Mouse (Mus musculus) thymus, adult 2 months (tissue): ENCODE data around the gene Cdc42bpa. TPM values are rescaled to one million over a fixed set of nuclear protein-coding genes. Genes with fewer than 3 reads are reported as not detected.

Source experiments
- DNase-seq: peaks from one replicate; pipeline ENCODE4 v3.0.0; 2021
- H3K27ac ChIP-seq: fragments of 200-500 bp; 2 replicates; pipeline ENCODE4 v1.5.1; 2012; ENCODE audit warnings: low read length, control low read depth; ENCODE audit not compliant: control insufficient read depth, insufficient read depth
- H3K27me3 ChIP-seq: fragments of 200-500 bp; 2 replicates; pipeline ENCODE4 v1.6.1; 2012; ENCODE audit warnings: mild to moderate bottlenecking, low read length, moderate library complexity, mixed read lengths; ENCODE audit not compliant: control insufficient read depth, insufficient read depth
- H3K36me3 ChIP-seq: fragments of 200-500 bp; 2 replicates; pipeline ENCODE4 v1.6.1; 2012; ENCODE audit warnings: mild to moderate bottlenecking, low read length, moderate library complexity; ENCODE audit not compliant: control insufficient read depth, insufficient read depth
- H3K4me1 ChIP-seq: fragments of 200-500 bp; replicated peaks from 2 replicates; pipeline ENCODE4 v1.6.1; 2012; ENCODE audit warnings: low read length; ENCODE audit not compliant: control insufficient read depth, insufficient read depth
- H3K4me3 ChIP-seq: fragments of 200-500 bp; 2 replicates; pipeline ENCODE4 v1.5.1; 2012; ENCODE audit warnings: mild to moderate bottlenecking, low read length, control low read depth, moderate library complexity; ENCODE audit not compliant: control insufficient read depth, insufficient read depth
- CTCF ChIP-seq: fragments of 200-500 bp; IDR thresholded peaks from 2 replicates; pipeline ENCODE4 v1.5.1; 2012; ENCODE audit warnings: mild to moderate bottlenecking, control low read depth, low read length, moderate library complexity, borderline replicate concordance; ENCODE audit not compliant: control insufficient read depth, poor library complexity, insufficient read depth; ENCODE audit errors: extremely low read depth
- POLR2A ChIP-seq: fragments of 200-500 bp; IDR thresholded peaks from 2 replicates; pipeline ENCODE4 v1.6.1; 2012; ENCODE audit warnings: mild to moderate bottlenecking, low read length, control low read depth, moderate library complexity; ENCODE audit not compliant: control insufficient read depth, poor library complexity, insufficient read depth; ENCODE audit errors: extremely low read depth
- WGBS: fragments of 180-500 bp; shearing (Covaris S2); methylation state at CpG from one replicate; pipeline ENCODE4 v1.1.7; 2018; 5-methylcytosine and 5-hydroxymethylcytosine counted together
- polyA plus RNA-seq: library from polyadenylated mRNA; depleted of rRNA; stranded (reverse); fragments of >200 nt; gene quantifications from 2 replicates; pipeline ENCODE4 v1.2.3, GENCODE M21; 2012; rRNA removed

The Cdc42bpa gene
- polyA plus RNA-seq, 1 experiment = 3.9 TPM

DNA sequence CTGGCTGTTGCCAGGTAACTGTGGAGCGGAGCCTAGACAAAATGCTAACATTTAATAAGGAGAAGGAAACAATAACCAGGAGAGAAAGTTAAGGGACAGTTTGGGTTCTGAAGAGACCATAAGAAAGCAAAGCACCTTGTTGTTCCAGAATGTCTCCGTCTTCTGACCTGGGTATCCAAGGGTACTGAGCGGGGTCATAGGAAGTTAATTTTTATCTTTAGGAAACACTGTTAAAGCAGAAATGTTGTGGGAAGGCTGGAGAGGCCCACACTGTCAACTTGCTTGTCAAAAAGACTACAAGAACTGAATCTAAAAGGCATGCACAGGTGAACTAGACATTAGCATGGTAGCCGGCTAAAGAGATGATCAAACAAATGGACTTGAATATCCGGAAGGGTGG lies 252.6 kb downstream of the Cdc42bpa start:
- TF ChIP-seq CTCF = no peak
- TF ChIP-seq POLR2A = no peak
- no peak for DNase-seq
- no peaks in the 10 kb centered on the region for H3K27me3 ChIP-seq
- no peak overlapping the region for H3K4me3 ChIP-seq
- no peaks in the 10 kb centered on the region for H3K4me1 ChIP-seq
- no peak overlapping the region for H3K27ac ChIP-seq
- WGBS = 91% methylated on average over 5 of the region's 5 CpGs
- H3K36me3 ChIP-seq = no peaks in the 10 kb centered on the region

DNA sequence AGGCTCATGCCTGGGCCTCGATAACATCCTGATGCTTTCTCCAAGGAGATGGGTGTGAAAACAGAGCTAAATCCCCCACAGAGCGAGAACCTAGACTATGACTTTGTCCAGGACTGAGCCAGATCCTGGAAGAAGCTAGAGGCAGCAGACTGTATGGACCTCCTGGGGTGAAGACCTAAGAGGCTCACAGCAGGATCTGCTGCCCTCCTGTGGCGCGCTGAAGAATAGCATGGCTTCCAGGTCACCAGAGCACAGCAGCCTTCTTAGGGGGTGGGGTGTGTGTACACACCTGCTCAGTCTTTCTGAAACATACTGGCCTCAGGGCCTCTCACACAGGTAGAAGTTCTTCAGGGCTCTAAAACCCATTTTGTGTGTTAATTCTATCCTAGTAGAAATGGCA lies 254.8 kb downstream of the Cdc42bpa start:
- Histone ChIP-seq H3K27me3 (no peaks in the 10 kb centered on the region), H3K36me3 (no peaks in the 10 kb centered on the region), H3K27ac (no peak overlapping the region), H3K4me1 (no peaks in the 10 kb centered on the region), H3K4me3 (no peak overlapping the region)
- TF ChIP-seq CTCF = peak; percentile 96
- TF ChIP-seq POLR2A = no peak
- WGBS = 25% methylated on average over 4 of the region's 4 CpGs
- DNase-seq = peak; percentile 71

Other genes with a start within 250 kb of the Cdc42bpa start
- gene Kif28, start 215.2 kb upstream of the Cdc42bpa start, polyA plus RNA-seq = 0.03 TPM in 1 of 2 replicates, not detected in the other
- not detected in 2 replicates for gene Gm10518, start 157.1 kb upstream of the Cdc42bpa start, polyA plus RNA-seq
- 10.6 and 10.7 TPM in 2 replicates for gene Ahctf1, start 156.8 kb upstream of the Cdc42bpa start, polyA plus RNA-seq
- 33.4 and 51.0 TPM in 2 replicates for gene Coq8a, start 239.1 kb downstream of the Cdc42bpa start, polyA plus RNA-seq